Mouse (Mus musculus) small intestine, adult 2 months (tissue): Measurements from ENCODE around the gene Retnla.

ENCODE experiments used
- CTCF ChIP-seq: fragments of 200-500 bp; IDR thresholded peaks from 2 replicates; pipeline ENCODE4 v1.5.1; 2012; ENCODE audit warnings: low read depth, mild to moderate bottlenecking, control low read depth, inconsistent platforms, low read length, moderate library complexity, mixed read lengths; ENCODE audit not compliant: insufficient replicate concordance, insufficient read length; ENCODE audit errors: extremely low read depth
- POLR2A ChIP-seq: fragments of 200-500 bp; IDR thresholded peaks from 2 replicates; pipeline ENCODE4 v1.6.1; 2012; ENCODE audit warnings: low read depth, mild to moderate bottlenecking, control low read depth, inconsistent platforms, low read length, moderate library complexity

- TF ChIP-seq POLR2A (no peak), CTCF (no peak)
These were observed 36.9 kb upstream of the Retnla start for GRCm38 (mm10) chr16:48805412-48805811.
